Mouse (Mus musculus) lung, embryonic 16.5 days (tissue): ENCODE results near the gene Stat3. TPM values are rescaled to one million over a fixed set of nuclear protein-coding genes. Genes with fewer than 3 reads are reported as not detected.

ENCODE experiments used
- ATAC-seq: fragments of 200-750 bp; cut with Nextera tagmentation; 2 replicates; pipeline ENCODE4 v1.8.0; 2017; ENCODE audit warnings: low read depth, mild to moderate bottlenecking, moderate library complexity
- H3K27ac ChIP-seq: fragments of 300-500 bp; sonication (generic); 2 replicates; pipeline ENCODE4 v1.5.1; 2014; ENCODE audit warnings: mild to moderate bottlenecking, control low read depth, low read length
- H3K27me3 ChIP-seq: fragments of 300-500 bp; sonication (generic); 2 replicates; pipeline ENCODE4 v1.6.1; 2014; ENCODE audit warnings: low read depth, low read length, mixed read lengths; ENCODE audit not compliant: control insufficient read depth, insufficient read depth
- H3K36me3 ChIP-seq: fragments of 300-500 bp; sonication (generic); 2 replicates; pipeline ENCODE4 v1.6.1; 2014; ENCODE audit warnings: low read length; ENCODE audit not compliant: control insufficient read depth, insufficient read depth
- H3K4me1 ChIP-seq: fragments of 300-500 bp; sonication (generic); replicated peaks from 2 replicates; pipeline ENCODE4 v1.6.1; 2014; ENCODE audit warnings: low read length, mixed read lengths; ENCODE audit not compliant: control insufficient read depth, insufficient read depth
- H3K4me2 ChIP-seq: fragments of 300-500 bp; sonication (generic); 2 replicates; pipeline ENCODE4 v1.6.1; 2014; ENCODE audit warnings: low read depth, low read length, control low read depth
- H3K4me3 ChIP-seq: fragments of 300-500 bp; sonication (generic); 2 replicates; pipeline ENCODE4 v1.5.1; 2014; ENCODE audit warnings: mild to moderate bottlenecking, low read length, control low read depth
- H3K9ac ChIP-seq: fragments of 300-500 bp; sonication (generic); 2 replicates; pipeline ENCODE4 v1.6.1; 2014; ENCODE audit warnings: low read length, control low read depth
- H3K9me3 ChIP-seq: fragments of 300-500 bp; sonication (generic); 2 replicates; pipeline ENCODE4 v1.6.1; 2016; ENCODE audit warnings: low read length; ENCODE audit not compliant: control insufficient read depth
- WGBS: fragments of 180-500 bp; shearing (Covaris S2); extraction: QIAGEN DNeasy Blood & Tissue Kit; methylation state at CpG from one replicate; pipeline ENCODE4 v1.1.7; 2014; 5-methylcytosine and 5-hydroxymethylcytosine counted together
- polyA plus RNA-seq: library from polyadenylated mRNA; unstranded; fragments of >200 nt; fragmentation: Nextera tagmentation; extraction: Ambion mirVana; gene quantifications from 2 replicates; pipeline ENCODE4 v1.2.1, GENCODE M21; 2015

Gene Stat3
- polyA plus RNA-seq, 1 experiment from 2014 or later: 58.5 TPM

DNA sequence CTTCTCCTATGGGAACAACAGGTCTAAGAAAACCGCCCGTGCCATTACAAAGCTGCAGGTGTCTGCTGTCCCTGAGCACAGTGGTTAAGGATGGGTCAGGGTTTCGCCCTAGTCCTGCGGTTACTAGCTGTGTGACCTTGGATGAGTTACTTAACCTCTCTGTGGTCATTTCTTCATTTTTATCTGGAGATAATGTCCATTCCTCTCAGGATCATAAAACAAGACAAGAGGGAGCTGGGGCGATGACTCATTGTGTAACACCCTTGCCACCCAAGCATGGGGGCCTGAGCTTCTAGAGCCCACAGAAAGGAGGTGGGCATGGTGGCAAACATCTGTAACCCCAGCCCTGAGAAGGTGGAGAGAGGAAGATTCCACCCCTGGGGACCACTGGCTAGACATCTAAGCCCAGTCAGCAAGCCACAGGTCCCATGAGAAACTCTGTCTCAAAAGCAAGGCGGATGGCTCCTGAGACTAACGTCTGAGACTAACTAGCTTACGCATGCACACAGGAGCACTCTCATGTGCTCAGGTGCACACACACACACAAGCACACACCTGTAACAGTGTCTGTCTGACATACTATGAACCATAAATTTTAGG is 96.2 kb downstream of the Stat3 start:
- Histone ChIP-seq H3K9ac (no peak overlapping the region), H3K4me2 (no peak overlapping the region), H3K27me3 (no peaks in the 10 kb centered on the region), H3K4me1 (peaks cover 15% of the 10 kb centered on the region; the same call in 1 of the 2 replicates), H3K36me3 (no peaks in the 10 kb centered on the region), H3K27ac (no peak overlapping the region), H3K9me3 (no peaks in the 10 kb centered on the region), H3K4me3 (no peak overlapping the region)
- ATAC-seq: no peak
- 89% methylated on average over 8 of the region's 8 CpGs for WGBS

DNA sequence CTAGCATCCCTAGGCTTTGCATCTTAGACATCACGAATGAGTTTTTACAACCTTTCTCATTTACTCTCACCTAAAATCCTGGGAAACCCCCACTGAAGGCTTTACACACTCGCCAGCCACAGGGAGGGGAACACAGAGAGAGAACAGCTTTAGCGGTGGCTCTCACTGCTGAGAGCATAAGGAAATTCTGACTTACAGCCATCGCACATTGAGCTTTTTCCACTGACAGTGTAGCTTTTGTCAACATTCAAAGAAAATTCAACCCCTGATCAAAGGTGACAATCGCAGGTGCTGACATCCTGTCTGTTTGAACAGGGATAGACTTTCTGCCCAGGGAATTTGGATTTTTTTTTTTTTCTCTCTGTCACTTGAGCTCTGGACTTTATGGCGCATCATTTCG is 97.3 kb downstream of the Stat3 start:
- H3K4me2 ChIP-seq: no peak overlapping the region
- no peak overlapping the region for H3K9ac ChIP-seq
- H3K27me3 ChIP-seq: no peaks in the 10 kb centered on the region
- no peak overlapping the region for H3K27ac ChIP-seq
- H3K4me3 ChIP-seq: no peak overlapping the region
- peaks cover 11% of the 10 kb centered on the region; the same call in 1 of the 2 replicates for H3K4me1 ChIP-seq
- H3K9me3 ChIP-seq: peaks cover 6% of the 10 kb centered on the region; the same call in 1 of the 2 replicates
- H3K36me3 ChIP-seq: no peaks in the 10 kb centered on the region
- ATAC-seq: no peak
- 69% methylated on average over 7 of the region's 7 CpGs for WGBS

DNA sequence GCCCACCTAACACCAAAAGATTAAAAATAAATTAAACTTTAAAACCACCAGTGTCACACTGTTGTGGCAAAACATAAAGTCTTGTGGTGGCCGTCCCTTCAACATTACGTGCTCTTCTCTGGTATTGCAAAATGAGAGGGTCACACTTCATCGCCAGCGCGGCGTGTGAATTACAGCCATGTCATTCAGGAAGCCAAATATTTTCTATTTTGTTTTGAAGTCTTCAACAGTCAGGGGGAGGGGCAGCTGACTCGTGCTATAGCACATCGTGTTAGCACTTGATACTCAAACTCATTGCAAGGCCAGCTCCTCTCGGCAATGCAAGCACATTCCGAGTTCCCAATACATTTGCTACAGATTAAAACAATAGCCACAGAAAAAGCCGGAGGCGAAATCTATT is 98.5 kb downstream of the Stat3 start:
- Histone ChIP-seq H3K27ac (no peak overlapping the region), H3K9ac (no peak overlapping the region), H3K4me2 (peak overlapping the region; percentile 5; the same call in 1 of the 2 replicates), H3K9me3 (peaks cover 6% of the 10 kb centered on the region; the same call in 1 of the 2 replicates), H3K36me3 (no peaks in the 10 kb centered on the region), H3K4me3 (no peak overlapping the region), H3K27me3 (no peaks in the 10 kb centered on the region), H3K4me1 (peaks cover 10% of the 10 kb centered on the region; the same call in 1 of the 2 replicates)
- peak; percentile 83 for ATAC-seq
- 52% methylated on average over 12 of the region's 12 CpGs for WGBS

- ATAC-seq: no peak
- 59% methylated on average over 8 of the region's 8 CpGs for WGBS
- Histone ChIP-seq H3K4me1 (peaks cover 7% of the 10 kb centered on the region; the same call in 1 of the 2 replicates), H3K4me2 (no peak overlapping the region), H3K36me3 (no peaks in the 10 kb centered on the region), H3K9me3 (peaks cover 6% of the 10 kb centered on the region; the same call in 1 of the 2 replicates), H3K4me3 (no peak overlapping the region), H3K9ac (no peak overlapping the region), H3K27me3 (no peaks in the 10 kb centered on the region), H3K27ac (no peak overlapping the region)
Observed at GRCm38 (mm10) chr11:100839523-100839922, 99.8 kb downstream of the Stat3 start.

DNA sequence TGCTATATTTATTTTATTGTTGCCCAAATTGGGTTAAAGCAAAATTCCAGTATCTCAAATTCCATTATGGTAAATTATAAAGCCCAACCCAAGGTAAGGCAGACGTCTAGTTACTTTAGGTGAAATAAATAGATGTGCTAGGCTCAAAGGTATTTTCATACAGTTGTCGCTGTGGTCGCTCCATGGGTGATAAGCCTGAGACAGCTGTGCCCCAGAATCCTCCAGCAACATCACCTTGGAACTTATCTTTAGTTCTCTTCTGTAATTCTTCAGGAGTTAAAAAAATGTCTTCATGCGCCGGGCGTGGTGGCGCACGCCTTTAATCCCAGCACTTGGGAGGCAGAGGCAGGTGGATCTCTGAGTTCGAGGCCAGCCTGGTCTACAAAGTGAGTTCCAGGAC is 100.4 kb downstream of the Stat3 start:
- 87% methylated on average over 9 of the region's 9 CpGs for WGBS
- no peak overlapping the region for H3K4me2 ChIP-seq
- H3K9me3 ChIP-seq: peaks cover 6% of the 10 kb centered on the region; the same call in 1 of the 2 replicates
- H3K36me3 ChIP-seq: no peaks in the 10 kb centered on the region
- H3K4me1 ChIP-seq: peaks cover 7% of the 10 kb centered on the region; the same call in 1 of the 2 replicates
- H3K4me3 ChIP-seq: no peak overlapping the region
- ATAC-seq: no peak
- no peak overlapping the region for H3K27ac ChIP-seq
- no peaks in the 10 kb centered on the region for H3K27me3 ChIP-seq
- H3K9ac ChIP-seq: no peak overlapping the region

- Histone ChIP-seq H3K9me3 (peaks cover 6% of the 10 kb centered on the region; the same call in 1 of the 2 replicates), H3K27ac (no peak overlapping the region), H3K27me3 (no peaks in the 10 kb centered on the region), H3K4me1 (peaks cover 7% of the 10 kb centered on the region; the same call in 1 of the 2 replicates), H3K36me3 (no peaks in the 10 kb centered on the region), H3K4me2 (no peak overlapping the region), H3K9ac (no peak overlapping the region), H3K4me3 (no peak overlapping the region)
- no peak for ATAC-seq
- 62% methylated on average over 9 of the region's 9 CpGs for WGBS
Observed at GRCm38 (mm10) chr11:100836923-100837702, 102.2 kb downstream of the Stat3 start.

Other genes with a start within 250 kb of the Stat3 start
- gene Zfp385c, start 247.1 kb downstream of the Stat3 start, polyA plus RNA-seq: 0.26 TPM in 1 of 2 replicates, not detected in the other
- 2.9 and 3.5 TPM in 2 replicates for gene Dhx58, start 235.3 kb downstream of the Stat3 start, polyA plus RNA-seq
- 39.4 and 44.1 TPM in 2 replicates for gene Kat2a, start 227.1 kb downstream of the Stat3 start, polyA plus RNA-seq
- not detected in 2 replicates for gene Hspb9, start 225.7 kb downstream of the Stat3 start, polyA plus RNA-seq
- 34.3 and 39.8 TPM in 2 replicates for gene Rab5c, start 201.3 kb downstream of the Stat3 start, polyA plus RNA-seq
- not detected in 2 replicates for gene Kcnh4, start 179.6 kb downstream of the Stat3 start, polyA plus RNA-seq
- gene Hcrt, start 176.6 kb downstream of the Stat3 start, polyA plus RNA-seq: not detected in 2 replicates
- gene Ghdc, start 168.6 kb downstream of the Stat3 start, polyA plus RNA-seq: 6.2 and 6.8 TPM in 2 replicates
- 27.2 and 28.4 TPM in 2 replicates for gene Stat5b, start 88.8 kb downstream of the Stat3 start, polyA plus RNA-seq
- gene Stat5a, start 80.2 kb downstream of the Stat3 start, polyA plus RNA-seq: 11.0 and 11.3 TPM in 2 replicates
- 461 and 464 TPM in 2 replicates for gene Cavin1, start 31.3 kb upstream of the Stat3 start, polyA plus RNA-seq
- gene Atp6v0a1, start 69.9 kb upstream of the Stat3 start, polyA plus RNA-seq: 36.7 and 36.9 TPM in 2 replicates
- gene Naglu, start 130.5 kb upstream of the Stat3 start, polyA plus RNA-seq: 20.6 and 23.1 TPM in 2 replicates
- 0.15 and 0.19 TPM in 2 replicates for gene Hsd17b1, start 138.9 kb upstream of the Stat3 start, polyA plus RNA-seq
- gene Coasy, start 143.0 kb upstream of the Stat3 start, polyA plus RNA-seq: 39.7 and 45.1 TPM in 2 replicates
- gene Mlx, start 147.7 kb upstream of the Stat3 start, polyA plus RNA-seq: 41.3 and 60.3 TPM in 2 replicates
- 29.3 and 32.3 TPM in 2 replicates for gene Psmc3ip, start 155.9 kb upstream of the Stat3 start, polyA plus RNA-seq
- 18.4 and 19.6 TPM in 2 replicates for gene Retreg3, start 180.4 kb upstream of the Stat3 start, polyA plus RNA-seq
- gene Tubg1, start 180.4 kb upstream of the Stat3 start, polyA plus RNA-seq: 70.6 and 82.1 TPM in 2 replicates
- gene Tubg2, start 216.4 kb upstream of the Stat3 start, polyA plus RNA-seq: 3.1 TPM in 2 replicates
- gene Cntnap1, start 231.0 kb upstream of the Stat3 start, polyA plus RNA-seq: 1.1 and 1.2 TPM in 2 replicates
- 17.0 and 17.1 TPM in 2 replicates for gene Plekhh3, start 231.8 kb upstream of the Stat3 start, polyA plus RNA-seq
- 0.23 and 0.35 TPM in 2 replicates for gene Ccr10, start 235.9 kb upstream of the Stat3 start, polyA plus RNA-seq